Mouse (Mus musculus) liver, embryonic 16.5 days (tissue): Measurements from ENCODE around the gene Lima1. TPM values are rescaled to one million over a fixed set of nuclear protein-coding genes. Genes with fewer than 3 reads are reported as not detected.

Source experiments
- ATAC-seq: fragments of 200-750 bp; cut with Nextera tagmentation; 2 replicates; pipeline ENCODE4 v1.8.0; 2017; ENCODE audit warnings: low read depth, mild to moderate bottlenecking, moderate number of reproducible peaks, moderate library complexity
- H3K27ac ChIP-seq: fragments of 300-500 bp; sonication (generic); 2 replicates; pipeline ENCODE4 v1.5.1; 2014; ENCODE audit warnings: mild to moderate bottlenecking, low read length
- H3K27me3 ChIP-seq: fragments of 300-500 bp; sonication (generic); 2 replicates; pipeline ENCODE4 v1.6.1; 2014; ENCODE audit warnings: low read depth, low read length, mixed read lengths; ENCODE audit not compliant: control insufficient read depth, insufficient read depth
- H3K36me3 ChIP-seq: fragments of 300-500 bp; sonication (generic); 2 replicates; pipeline ENCODE4 v1.6.1; 2014; ENCODE audit warnings: mild to moderate bottlenecking; ENCODE audit not compliant: control insufficient read depth, insufficient read depth
- H3K4me1 ChIP-seq: fragments of 300-500 bp; sonication (generic); 2 replicates; pipeline ENCODE4 v1.6.1; 2014; ENCODE audit warnings: low read depth, low read length, mixed read lengths; ENCODE audit not compliant: control insufficient read depth
- H3K4me2 ChIP-seq: fragments of 300-500 bp; sonication (generic); 2 replicates; pipeline ENCODE4 v1.6.1; 2014; ENCODE audit warnings: low read depth, low read length, mixed read lengths
- H3K4me3 ChIP-seq: fragments of 300-500 bp; sonication (generic); 2 replicates; pipeline ENCODE4 v1.5.1; 2014; ENCODE audit warnings: low read depth, mild to moderate bottlenecking, low read length
- H3K9ac ChIP-seq: fragments of 300-500 bp; sonication (generic); 2 replicates; pipeline ENCODE4 v1.6.1; 2014; ENCODE audit warnings: low read depth, low read length
- H3K9me3 ChIP-seq: fragments of 300-500 bp; sonication (generic); replicated peaks from 2 replicates; pipeline ENCODE4 v1.6.1; 2016; ENCODE audit warnings: low read length; ENCODE audit not compliant: control insufficient read depth
- WGBS: fragments of 180-500 bp; shearing (Covaris S2); extraction: QIAGEN DNeasy Blood & Tissue Kit; methylation state at CpG from one replicate; pipeline ENCODE4 v1.1.7; 2014; ENCODE audit not compliant: insufficient replicate concordance; 5-methylcytosine and 5-hydroxymethylcytosine counted together
- polyA plus RNA-seq: library from polyadenylated mRNA; unstranded; fragments of >200 nt; fragmentation: Nextera tagmentation; extraction: Ambion mirVana; gene quantifications from 2 replicates; pipeline ENCODE4 v1.2.1, GENCODE M21; 2015

Lima1 gene
- polyA plus RNA-seq, 1 experiment from 2014 or later = 14.2 TPM

DNA sequence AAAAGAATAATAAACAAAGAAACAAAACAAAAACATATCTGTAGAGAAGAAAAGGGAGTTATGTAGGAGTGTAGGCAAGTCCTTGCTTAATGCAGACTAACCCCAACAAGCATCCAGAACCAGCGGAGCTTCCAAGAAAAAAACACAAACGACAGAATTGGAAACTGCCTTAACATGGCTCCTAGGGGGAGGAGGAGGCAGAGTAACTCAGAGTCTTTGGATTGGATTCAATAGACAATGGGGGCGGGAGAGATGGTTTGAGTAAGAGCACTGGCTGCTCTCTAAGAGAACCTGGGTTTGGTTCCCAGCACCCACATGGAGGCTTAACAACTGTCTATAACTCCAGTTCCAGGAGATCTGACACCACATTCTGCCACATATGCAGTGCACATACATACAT lies 143.6 kb downstream of the Lima1 start:
- Histone ChIP-seq H3K4me1 (peaks cover 1% of the 10 kb centered on the region), H3K36me3 (peaks cover 12% of the 10 kb centered on the region), H3K9me3 (no peaks in the 10 kb centered on the region), H3K4me3 (no peak overlapping the region), H3K27me3 (no peaks in the 10 kb centered on the region), H3K27ac (no peak overlapping the region), H3K4me2 (no peak overlapping the region), H3K9ac (no peak overlapping the region)
- no peak for ATAC-seq
- 74% methylated on average over 3 of the region's 3 CpGs for WGBS

DNA sequence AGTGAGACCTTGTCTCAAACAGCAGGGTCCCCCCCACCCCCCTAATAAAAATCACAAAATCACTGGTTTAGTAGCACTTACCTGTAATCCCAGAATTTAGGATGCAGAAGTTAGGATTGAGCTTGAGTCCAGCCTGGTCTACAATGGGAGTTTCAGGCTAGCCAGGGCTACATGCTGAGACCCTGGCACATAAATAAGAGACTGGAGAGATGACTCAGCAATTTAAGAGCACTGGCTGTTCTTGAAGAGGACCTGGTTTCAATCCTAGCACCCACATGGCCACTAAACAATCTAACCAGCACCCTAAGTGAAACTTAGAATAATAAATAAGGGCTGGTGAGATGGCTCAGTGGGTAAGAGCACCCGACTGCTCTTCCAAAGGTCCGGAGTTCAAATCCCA lies 144.1 kb downstream of the Lima1 start:
- Histone ChIP-seq H3K27me3 (no peaks in the 10 kb centered on the region), H3K4me2 (no peak overlapping the region), H3K4me3 (no peak overlapping the region), H3K4me1 (peaks cover 6% of the 10 kb centered on the region), H3K27ac (no peak overlapping the region), H3K36me3 (peaks cover 12% of the 10 kb centered on the region), H3K9me3 (no peaks in the 10 kb centered on the region), H3K9ac (no peak overlapping the region)
- ATAC-seq = no peak
- 81% methylated on average over 2 of the region's 2 CpGs for WGBS

DNA sequence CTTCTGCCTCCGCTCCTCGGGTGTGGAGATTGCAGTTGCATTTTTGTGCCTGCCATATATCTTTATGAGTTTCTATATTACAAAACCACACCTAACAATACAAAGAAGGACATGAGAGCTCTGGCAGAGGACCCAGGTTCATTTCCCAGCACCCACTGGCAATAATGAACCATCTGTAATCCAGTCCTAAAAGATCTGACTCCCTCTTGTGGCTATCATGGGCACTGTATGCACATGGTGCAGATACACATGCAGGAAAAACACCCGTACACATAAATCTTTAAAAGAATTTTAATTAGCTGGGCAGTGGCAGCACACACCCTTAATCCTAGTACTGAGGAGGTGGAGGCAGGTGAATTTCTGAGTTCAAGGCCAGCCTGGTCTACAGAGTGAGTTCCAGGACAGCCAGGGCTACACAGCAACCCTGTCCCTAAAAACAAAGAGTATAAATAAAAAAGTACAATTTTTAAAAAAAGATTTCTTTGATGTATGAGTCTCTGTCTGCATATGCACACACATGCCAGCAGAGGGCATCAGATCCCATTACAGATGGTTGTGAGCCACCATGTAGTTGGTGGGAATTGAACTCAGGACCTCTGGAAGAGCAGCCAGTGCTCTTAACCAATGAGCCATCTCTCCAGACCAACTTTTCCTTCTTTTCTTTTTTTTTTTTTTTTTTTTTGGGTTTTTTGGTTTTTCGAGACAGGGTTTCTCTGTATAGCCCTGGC lies 146.0 kb downstream of the Lima1 start:
- Histone ChIP-seq H3K27me3 (no peaks in the 10 kb centered on the region), H3K9ac (no peak overlapping the region), H3K36me3 (peaks cover 12% of the 10 kb centered on the region), H3K9me3 (no peaks in the 10 kb centered on the region), H3K4me2 (no peak overlapping the region), H3K27ac (no peak overlapping the region), H3K4me3 (no peak overlapping the region), H3K4me1 (peaks cover 16% of the 10 kb centered on the region)
- WGBS = 84% methylated on average over 3 of the region's 4 CpGs
- no peak for ATAC-seq

Other genes starting within 250 kb of the Lima1 start
- 63.1 and 68.1 TPM in 2 replicates for gene Racgap1, start 223.8 kb downstream of the Lima1 start, polyA plus RNA-seq
- gene Asic1, start 205.1 kb downstream of the Lima1 start, polyA plus RNA-seq = 0.14 and 0.30 TPM in 2 replicates
- 4.0 and 4.5 TPM in 2 replicates for gene Smarcd1, start 173.3 kb downstream of the Lima1 start, polyA plus RNA-seq
- gene Gm17349, start 170.0 kb downstream of the Lima1 start, polyA plus RNA-seq = not detected in 2 replicates
- 36.3 and 42.2 TPM in 2 replicates for gene Gpd1, start 157.9 kb downstream of the Lima1 start, polyA plus RNA-seq
- 71.0 and 77.1 TPM in 2 replicates for gene Cox14, start 149.8 kb downstream of the Lima1 start, polyA plus RNA-seq
- 6.9 and 8.5 TPM in 2 replicates for gene Cers5, start 102.6 kb downstream of the Lima1 start, polyA plus RNA-seq
- not detected in 2 replicates for gene Fam186a, start 91.6 kb upstream of the Lima1 start, polyA plus RNA-seq
- gene Larp4, start 94.6 kb upstream of the Lima1 start, polyA plus RNA-seq = 16.6 and 17.1 TPM in 2 replicates
- gene Dip2b, start 163.2 kb upstream of the Lima1 start, polyA plus RNA-seq = 2.4 and 3.0 TPM in 2 replicates